Mouse (Mus musculus): ENCODE measurements around the gene Hunk. TPM values are rescaled to one million over a fixed set of nuclear protein-coding genes. Genes with fewer than 3 reads are reported as not detected.

Hunk gene
- polyA plus RNA-seq, 1 experiment = 2.9 TPM

DNA sequence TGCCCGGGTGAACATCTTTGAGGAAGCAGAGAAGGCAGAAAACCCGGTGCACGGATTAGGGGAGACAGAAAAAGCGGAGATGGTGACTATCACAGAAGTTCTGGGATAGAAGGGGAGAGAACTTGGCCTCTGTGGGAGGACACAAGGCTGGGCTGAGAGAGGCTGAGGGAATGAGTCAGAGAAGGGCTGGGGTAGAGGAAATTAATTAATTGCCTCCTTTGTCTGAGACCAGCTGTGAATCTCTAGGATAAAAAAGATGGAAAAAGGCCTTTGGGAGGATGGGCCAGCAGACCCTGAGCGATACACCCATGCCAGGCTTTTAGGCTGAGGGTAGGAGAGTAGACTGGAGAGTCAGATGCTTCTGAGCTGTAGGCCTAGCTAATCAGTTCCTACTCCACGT is 97.5 kb downstream of the Hunk start:
- no peak overlapping the region for H3K4me3 ChIP-seq (ENCODE audit: control insufficient read depth, insufficient read depth, low read length)
- H3K27ac ChIP-seq (ENCODE audit: control insufficient read depth, insufficient read depth, low read length) = no peak overlapping the region
- no peaks in the 10 kb centered on the region for H3K27me3 ChIP-seq (ENCODE audit: control insufficient read depth, insufficient read depth, low read length)
- WGBS = 95% methylated on average over 6 of the region's 6 CpGs
- H3K4me1 ChIP-seq (replicated peaks; ENCODE audit: control insufficient read depth, insufficient read depth, low read length) = no peaks in the 10 kb centered on the region
- DNase-seq = no peak
- H3K36me3 ChIP-seq (ENCODE audit: control insufficient read depth, insufficient read depth, low read length) = no peaks in the 10 kb centered on the region
- TF ChIP-seq CTCF (IDR thresholded peaks at IDR 0.05; ENCODE audit: borderline replicate concordance, control insufficient read depth, extremely low read depth, insufficient read depth, low read length, poor library complexity) = no peak
- no peak for TF ChIP-seq POLR2A (IDR thresholded peaks at IDR 0.05; ENCODE audit: control insufficient read depth, extremely low read depth, insufficient read depth, low read length, poor library complexity)

DNA sequence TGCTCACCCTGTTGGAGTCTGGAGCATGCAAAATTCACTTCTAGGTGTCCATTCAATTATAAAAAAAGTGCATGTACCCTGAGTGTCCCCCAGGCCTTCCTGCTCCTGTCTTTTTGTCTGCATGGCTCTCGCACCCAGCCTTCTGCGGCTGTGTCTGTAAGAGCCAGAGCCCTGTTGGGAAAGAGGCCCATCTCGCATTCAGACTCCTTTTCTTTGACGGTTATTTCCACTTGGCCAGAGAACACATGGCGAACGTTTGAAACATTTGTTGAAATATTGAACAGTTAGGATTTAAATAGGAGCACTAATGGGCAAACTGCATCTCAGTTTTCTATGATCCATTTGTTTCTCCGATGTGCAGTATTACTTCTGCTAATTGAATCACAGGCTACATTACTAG is 99.3 kb downstream of the Hunk start:
- Histone ChIP-seq H3K4me3 (ENCODE audit: control insufficient read depth, insufficient read depth, low read length) (no peak overlapping the region), H3K27me3 (ENCODE audit: control insufficient read depth, insufficient read depth, low read length) (no peaks in the 10 kb centered on the region), H3K4me1 (replicated peaks; ENCODE audit: control insufficient read depth, insufficient read depth, low read length) (no peaks in the 10 kb centered on the region), H3K27ac (ENCODE audit: control insufficient read depth, insufficient read depth, low read length) (no peak overlapping the region), H3K36me3 (ENCODE audit: control insufficient read depth, insufficient read depth, low read length) (no peaks in the 10 kb centered on the region)
- TF ChIP-seq POLR2A (IDR thresholded peaks at IDR 0.05; ENCODE audit: control insufficient read depth, extremely low read depth, insufficient read depth, low read length, poor library complexity) (no peak), CTCF (IDR thresholded peaks at IDR 0.05; ENCODE audit: borderline replicate concordance, control insufficient read depth, extremely low read depth, insufficient read depth, low read length, poor library complexity) (no peak)
- 97% methylated on average over 7 of the region's 7 CpGs for WGBS
- DNase-seq = no peak

DNA sequence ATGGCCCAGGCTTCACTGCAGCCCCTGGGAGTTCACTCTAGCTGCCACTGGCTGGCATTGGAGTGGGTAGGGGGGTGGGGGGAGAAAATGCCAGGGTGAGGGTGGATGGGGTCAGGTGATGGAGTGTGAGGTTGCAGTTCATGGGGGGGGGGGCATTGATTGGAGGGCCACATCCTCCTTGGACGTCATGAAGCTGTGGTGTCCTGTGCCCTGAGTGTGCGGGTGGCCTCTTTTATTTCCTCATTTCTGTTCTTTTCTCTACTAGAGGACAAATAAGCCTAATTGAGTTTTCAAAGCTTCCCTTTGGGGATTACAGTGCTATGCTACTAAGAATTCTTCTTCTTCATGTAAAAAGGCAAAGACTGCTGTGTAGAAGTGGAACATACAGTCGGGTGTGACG is 99.8 kb downstream of the Hunk start:
- Histone ChIP-seq H3K27ac (ENCODE audit: control insufficient read depth, insufficient read depth, low read length) (no peak overlapping the region), H3K36me3 (ENCODE audit: control insufficient read depth, insufficient read depth, low read length) (no peaks in the 10 kb centered on the region)
- no peak for DNase-seq

DNA sequence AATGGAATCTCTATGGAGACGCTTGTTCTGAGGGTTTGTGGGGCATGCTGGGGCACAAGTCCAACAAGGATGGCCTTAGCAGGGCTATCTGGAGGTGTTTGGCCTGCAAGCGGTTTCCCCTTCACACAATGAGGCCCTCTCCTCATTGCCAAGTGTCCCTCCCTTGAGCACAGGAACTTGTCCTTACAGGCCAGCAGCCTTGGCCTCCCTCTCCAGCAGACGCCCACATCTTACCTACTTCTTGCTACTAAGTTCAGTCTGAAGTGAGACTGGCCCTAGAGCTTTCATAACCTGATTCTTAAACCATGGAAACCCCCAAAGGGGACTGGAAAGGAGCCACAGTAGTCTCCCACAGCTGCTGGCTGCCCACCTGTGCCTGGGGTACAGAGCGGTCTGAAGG is 104.3 kb downstream of the Hunk start:
- Histone ChIP-seq H3K27ac (ENCODE audit: control insufficient read depth, insufficient read depth, low read length) (no peak overlapping the region), H3K4me3 (ENCODE audit: control insufficient read depth, insufficient read depth, low read length) (no peak overlapping the region), H3K27me3 (ENCODE audit: control insufficient read depth, insufficient read depth, low read length) (no peaks in the 10 kb centered on the region), H3K4me1 (replicated peaks; ENCODE audit: control insufficient read depth, insufficient read depth, low read length) (no peaks in the 10 kb centered on the region), H3K36me3 (ENCODE audit: control insufficient read depth, insufficient read depth, low read length) (no peaks in the 10 kb centered on the region)
- DNase-seq = no peak
- 83% methylated on average over 4 of the region's 4 CpGs for WGBS
- TF ChIP-seq CTCF (IDR thresholded peaks at IDR 0.05; ENCODE audit: borderline replicate concordance, control insufficient read depth, extremely low read depth, insufficient read depth, low read length, poor library complexity) (no peak), POLR2A (IDR thresholded peaks at IDR 0.05; ENCODE audit: control insufficient read depth, extremely low read depth, insufficient read depth, low read length, poor library complexity) (no peak)

More for the DNA sequence above, 99.8 kb downstream of the Hunk start:
- TF ChIP-seq POLR2A (IDR thresholded peaks at IDR 0.05; ENCODE audit: control insufficient read depth, extremely low read depth, insufficient read depth, low read length, poor library complexity) (no peak), CTCF (IDR thresholded peaks at IDR 0.05; ENCODE audit: borderline replicate concordance, control insufficient read depth, extremely low read depth, insufficient read depth, low read length, poor library complexity) (no peak)
- 66% methylated on average over 4 of the region's 4 CpGs for WGBS
- H3K27me3 ChIP-seq (ENCODE audit: control insufficient read depth, insufficient read depth, low read length) = no peaks in the 10 kb centered on the region
- no peak overlapping the region for H3K4me3 ChIP-seq (ENCODE audit: control insufficient read depth, insufficient read depth, low read length)
- no peaks in the 10 kb centered on the region for H3K4me1 ChIP-seq (replicated peaks; ENCODE audit: control insufficient read depth, insufficient read depth, low read length)

DNA sequence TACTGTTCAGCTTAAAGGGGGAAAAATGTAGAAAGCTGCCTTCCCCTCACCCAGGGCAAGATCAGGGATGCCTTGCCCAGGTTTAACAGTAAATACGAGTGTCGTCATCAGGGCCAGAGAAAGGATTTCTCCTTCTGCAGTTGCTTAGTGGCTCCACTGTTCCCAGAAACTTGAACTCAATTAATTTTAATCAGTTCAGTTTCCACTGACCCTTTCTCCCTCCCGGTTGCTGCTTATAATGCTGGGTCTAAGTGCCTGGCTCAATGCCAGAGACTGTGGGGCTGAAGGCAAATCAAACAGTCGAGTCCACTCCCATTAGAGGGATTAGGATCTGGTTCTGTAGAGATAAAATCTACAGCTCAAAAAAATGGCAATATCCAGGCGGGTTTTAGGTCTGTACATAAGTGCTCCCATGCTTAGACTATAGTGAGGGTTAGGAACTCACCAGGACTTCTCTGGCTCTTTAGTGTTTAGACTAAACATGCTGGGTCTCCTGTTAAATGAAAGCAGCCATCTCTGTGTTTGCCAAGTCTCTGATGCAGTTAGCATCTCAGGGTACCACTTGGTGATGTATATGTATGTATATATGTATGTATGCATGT is 106.2 kb downstream of the Hunk start:
- no peaks in the 10 kb centered on the region for H3K4me1 ChIP-seq (replicated peaks; ENCODE audit: control insufficient read depth, insufficient read depth, low read length)
- no peak overlapping the region for H3K27ac ChIP-seq (ENCODE audit: control insufficient read depth, insufficient read depth, low read length)
- no peak for DNase-seq
- no peaks in the 10 kb centered on the region for H3K36me3 ChIP-seq (ENCODE audit: control insufficient read depth, insufficient read depth, low read length)
- H3K4me3 ChIP-seq (ENCODE audit: control insufficient read depth, insufficient read depth, low read length) = no peak overlapping the region
- WGBS = 70% methylated on average over 5 of the region's 5 CpGs
- no peak for TF ChIP-seq CTCF (IDR thresholded peaks at IDR 0.05; ENCODE audit: borderline replicate concordance, control insufficient read depth, extremely low read depth, insufficient read depth, low read length, poor library complexity)
- TF ChIP-seq POLR2A (IDR thresholded peaks at IDR 0.05; ENCODE audit: control insufficient read depth, extremely low read depth, insufficient read depth, low read length, poor library complexity) = no peak
- no peaks in the 10 kb centered on the region for H3K27me3 ChIP-seq (ENCODE audit: control insufficient read depth, insufficient read depth, low read length)

DNA sequence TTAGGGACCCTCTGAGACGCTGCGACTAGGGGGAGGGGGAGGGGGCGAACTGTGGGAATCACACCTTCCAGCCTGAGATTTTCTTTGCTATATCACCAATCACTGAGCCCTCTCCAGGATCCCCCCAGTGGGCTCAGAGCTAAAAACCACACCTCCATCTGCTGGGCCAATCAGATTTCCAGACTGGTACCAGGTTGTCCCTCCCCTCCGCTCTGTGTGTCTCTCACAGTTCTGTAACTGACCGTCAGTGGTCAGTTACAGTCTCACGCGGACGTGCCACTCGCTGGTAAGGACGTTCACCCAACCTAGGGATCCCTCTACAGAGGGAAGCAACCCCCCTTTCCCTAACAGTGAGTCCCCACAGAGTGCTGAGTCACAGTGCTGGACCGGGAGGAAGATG is 111.1 kb downstream of the Hunk start:
- 39% methylated on average over 11 of the region's 11 CpGs for WGBS

More for the DNA sequence above, 111.1 kb downstream of the Hunk start:
- no peaks in the 10 kb centered on the region for H3K27me3 ChIP-seq (ENCODE audit: control insufficient read depth, insufficient read depth, low read length)
- no peaks in the 10 kb centered on the region for H3K4me1 ChIP-seq (replicated peaks; ENCODE audit: control insufficient read depth, insufficient read depth, low read length)
- H3K36me3 ChIP-seq (ENCODE audit: control insufficient read depth, insufficient read depth, low read length) = no peaks in the 10 kb centered on the region
- no peak for DNase-seq
- TF ChIP-seq POLR2A (IDR thresholded peaks at IDR 0.05; ENCODE audit: control insufficient read depth, extremely low read depth, insufficient read depth, low read length, poor library complexity) (no peak), CTCF (IDR thresholded peaks at IDR 0.05; ENCODE audit: borderline replicate concordance, control insufficient read depth, extremely low read depth, insufficient read depth, low read length, poor library complexity) (no peak)
- no peak overlapping the region for H3K27ac ChIP-seq (ENCODE audit: control insufficient read depth, insufficient read depth, low read length)
- no peak overlapping the region for H3K4me3 ChIP-seq (ENCODE audit: control insufficient read depth, insufficient read depth, low read length)

All from thymus, adult 2 months (tissue).